Mouse (Mus musculus) stomach, embryonic 14.5 days (tissue): ENCODE data around the gene Wfdc9. TPM values are rescaled to one million over a fixed set of nuclear protein-coding genes. Genes with fewer than 3 reads are reported as not detected.
A peak's percentile ranks its signal among the peaks of the same experiment; 100 is the strongest.

Experiments used
- ATAC-seq: fragments of 200-750 bp; cut with Nextera tagmentation; 2 replicates; pipeline ENCODE4 v1.8.0; 2017; ENCODE audit warnings: low read depth, moderate TSS enrichment; ENCODE audit not compliant: insufficient number of reproducible peaks, insufficient read depth, low FRiP score
- H3K27ac ChIP-seq: fragments of 300-500 bp; sonication (generic); 2 replicates; pipeline ENCODE4 v1.5.1; 2014; ENCODE audit warnings: mild to moderate bottlenecking, low read length, moderate library complexity, mixed read lengths
- H3K27me3 ChIP-seq: fragments of 300-500 bp; sonication (generic); 2 replicates; pipeline ENCODE4 v1.6.1; 2014; ENCODE audit warnings: low read length, control low read depth, mixed read lengths; ENCODE audit not compliant: control insufficient read depth, insufficient read depth
- H3K36me3 ChIP-seq: fragments of 300-500 bp; sonication (generic); 2 replicates; pipeline ENCODE4 v1.6.1; 2014; ENCODE audit warnings: mild to moderate bottlenecking, control low read depth, low read length, moderate library complexity, mixed read lengths; ENCODE audit not compliant: control insufficient read depth, insufficient read depth
- H3K4me1 ChIP-seq: fragments of 300-500 bp; sonication (generic); 2 replicates; pipeline ENCODE4 v1.6.1; 2014; ENCODE audit warnings: low read length, control low read depth, mixed read lengths; ENCODE audit not compliant: control insufficient read depth, insufficient read depth
- H3K4me2 ChIP-seq: fragments of 300-500 bp; sonication (generic); replicated peaks from 2 replicates; pipeline ENCODE4 v1.6.1; 2014; ENCODE audit warnings: low read depth, low read length, control low read depth
- H3K4me3 ChIP-seq: fragments of 300-500 bp; sonication (generic); 2 replicates; pipeline ENCODE4 v1.5.1; 2014; ENCODE audit warnings: low read depth, low read length, control low read depth
- H3K9ac ChIP-seq: fragments of 300-500 bp; sonication (generic); replicated peaks from 2 replicates; pipeline ENCODE4 v1.6.1; 2014; ENCODE audit warnings: low read depth, mild to moderate bottlenecking, control low read depth, low read length, moderate library complexity, mixed read lengths
- H3K9me3 ChIP-seq: fragments of 300-500 bp; sonication (generic); 2 replicates; pipeline ENCODE4 v1.6.1; 2016; ENCODE audit warnings: low read depth, low read length, control low read depth; ENCODE audit not compliant: control insufficient read depth
- WGBS: fragments of 180-500 bp; shearing (Covaris S2); extraction: QIAGEN DNeasy Blood & Tissue Kit; methylation state at CpG from one replicate; pipeline ENCODE4 v1.1.7; 2014; 5-methylcytosine and 5-hydroxymethylcytosine counted together
- polyA plus RNA-seq: library from polyadenylated mRNA; unstranded; fragments of >200 nt; fragmentation: Nextera tagmentation; extraction: Ambion mirVana; gene quantifications from 2 replicates; pipeline ENCODE4 v1.2.1, GENCODE M21; 2014

The Wfdc9 gene
- polyA plus RNA-seq, 1 experiment from 2014 or later = not detected

GRCm38 (mm10) chr2:164678848-164679625 lies 22.7 kb upstream of the Wfdc9 start:
- H3K4me3 ChIP-seq = peak overlapping the region; percentile 3; the same call in 1 of the 2 replicates
- peak; percentile 63; the same call in 1 of the 2 replicates for ATAC-seq
- H3K4me1 ChIP-seq = no peaks in the 10 kb centered on the region; the same call in 1 of the 2 replicates
- no peaks in the 10 kb centered on the region for H3K36me3 ChIP-seq
- 19% methylated on average over 19 of the region's 19 CpGs for WGBS
- H3K4me2 ChIP-seq = peak overlapping the region; percentile 32
- H3K27ac ChIP-seq = no peak overlapping the region
- no peaks in the 10 kb centered on the region for H3K27me3 ChIP-seq
- no peak overlapping the region for H3K9ac ChIP-seq
- H3K9me3 ChIP-seq = no peaks in the 10 kb centered on the region

DNA sequence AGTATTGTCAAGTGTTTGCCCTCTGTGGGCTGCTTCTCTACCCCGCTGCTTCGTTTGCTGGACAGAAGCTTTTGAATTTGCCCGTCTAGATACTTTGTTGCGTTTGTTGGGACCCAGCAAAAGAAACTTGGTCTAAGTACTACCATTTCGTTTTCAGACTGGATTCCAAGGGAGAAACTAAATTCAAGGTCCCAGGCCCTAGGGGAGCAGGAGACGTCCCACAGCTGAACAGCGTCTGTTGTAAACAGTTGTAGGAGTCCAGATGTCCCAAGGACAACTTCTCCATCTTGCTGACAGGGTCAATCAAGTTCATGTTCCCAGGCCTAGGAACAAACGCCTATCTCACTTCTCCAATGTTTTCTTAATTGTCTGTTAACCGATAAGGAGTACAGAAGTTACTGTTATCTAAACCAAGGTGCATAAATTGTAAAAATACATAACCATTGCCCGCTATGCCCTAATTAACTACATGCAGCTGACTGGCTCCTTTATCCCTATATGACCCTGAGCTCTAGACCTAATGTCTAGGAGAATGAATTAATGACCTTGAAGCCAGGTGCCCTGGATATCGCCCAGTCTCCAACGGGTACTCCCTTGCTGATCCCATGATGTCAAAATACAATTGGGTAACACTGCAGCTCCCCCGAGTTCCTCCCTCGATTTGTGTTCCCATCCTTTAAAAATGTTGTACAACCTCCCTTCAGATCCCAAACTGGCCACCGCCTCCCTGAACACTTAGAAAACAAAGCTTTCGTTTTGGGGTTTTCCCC lies 20.7 kb upstream of the Wfdc9 start:
- Histone ChIP-seq H3K4me1 (no peaks in the 10 kb centered on the region; the same call in 1 of the 2 replicates), H3K27ac (no peak overlapping the region), H3K4me3 (no peak overlapping the region), H3K9me3 (no peaks in the 10 kb centered on the region; the same call in 1 of the 2 replicates), H3K36me3 (no peaks in the 10 kb centered on the region), H3K4me2 (no peak overlapping the region), H3K27me3 (no peaks in the 10 kb centered on the region), H3K9ac (no peak overlapping the region)
- ATAC-seq = no peak
- WGBS = 70% methylated on average over 16 of the region's 16 CpGs

DNA sequence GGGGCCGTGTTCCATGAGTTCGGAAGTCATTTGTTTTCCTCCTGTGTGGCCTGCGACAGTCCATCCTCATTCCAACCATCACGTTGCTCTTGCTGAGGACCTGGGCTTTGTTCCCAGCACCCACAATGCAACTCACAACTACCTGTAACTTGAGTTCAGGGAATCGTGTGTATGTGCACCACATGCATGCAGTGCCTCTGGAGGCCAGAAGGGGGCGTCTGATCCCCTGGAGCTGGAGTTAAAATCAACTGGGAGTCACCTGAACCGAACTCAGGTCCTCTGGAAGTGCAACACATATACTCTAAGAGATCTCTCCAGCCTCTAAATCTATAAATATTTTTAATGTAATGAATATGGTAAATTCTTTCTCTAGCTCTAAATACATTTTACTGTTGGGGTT lies 19.7 kb upstream of the Wfdc9 start:
- H3K9me3 ChIP-seq = no peaks in the 10 kb centered on the region; the same call in 1 of the 2 replicates
- H3K9ac ChIP-seq = no peak overlapping the region
- no peak overlapping the region for H3K27ac ChIP-seq
- H3K36me3 ChIP-seq = no peaks in the 10 kb centered on the region
- no peak overlapping the region for H3K4me3 ChIP-seq
- no peaks in the 10 kb centered on the region for H3K27me3 ChIP-seq
- no peak overlapping the region for H3K4me2 ChIP-seq
- H3K4me1 ChIP-seq = no peaks in the 10 kb centered on the region; the same call in 1 of the 2 replicates
- ATAC-seq = no peak
- 79% methylated on average over 7 of the region's 7 CpGs for WGBS

DNA sequence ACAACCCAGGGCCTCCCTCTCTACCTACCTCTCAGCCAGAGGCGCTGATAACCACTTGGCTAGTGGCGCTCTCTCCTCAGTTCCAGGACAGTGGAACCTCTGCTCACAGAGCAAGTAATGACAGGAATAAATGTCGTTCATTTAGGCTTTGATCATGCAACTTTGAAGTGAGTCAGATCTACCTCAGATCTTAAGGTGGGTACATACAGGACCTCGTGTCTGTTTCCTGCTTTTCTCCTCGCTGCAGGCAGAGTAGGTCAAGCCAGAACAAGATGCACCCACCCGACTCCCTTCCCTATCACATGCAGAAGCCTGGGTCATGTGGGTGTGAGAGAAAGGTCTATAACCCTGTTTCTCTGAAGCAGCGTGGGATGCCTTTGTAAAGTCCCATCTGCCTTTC lies 17.6 kb upstream of the Wfdc9 start, which contains the start of gene Wfdc11:
Gene Wfdc11, minus strand, starts transcription at position 101 of the 400 bp plus-strand sequence.
- Histone ChIP-seq H3K27ac (no peak within 1 kb of the TSS), H3K9ac (no peak within 1 kb of the TSS), H3K36me3 (no peaks in the 10 kb centered on the region), H3K27me3 (no peaks in the 10 kb centered on the region), H3K4me3 (no peak within 1 kb of the TSS), H3K4me2 (no peak within 1 kb of the TSS), H3K4me1 (no peaks in the 10 kb centered on the region; the same call in 1 of the 2 replicates), H3K9me3 (no peaks in the 10 kb centered on the region; the same call in 1 of the 2 replicates)
- no peak for ATAC-seq
- 72% methylated on average over 7 of the region's 7 CpGs for WGBS

GRCm38 (mm10) chr2:164670938-164671337 lies 14.6 kb upstream of the Wfdc9 start:
- no peaks in the 10 kb centered on the region for H3K27me3 ChIP-seq
- no peaks in the 10 kb centered on the region; the same call in 1 of the 2 replicates for H3K9me3 ChIP-seq
- no peak overlapping the region for H3K4me2 ChIP-seq
- H3K4me3 ChIP-seq = no peak overlapping the region
- WGBS = 11% methylated on average over 1 of the region's 1 CpGs
- H3K27ac ChIP-seq = no peak overlapping the region
- H3K9ac ChIP-seq = no peak overlapping the region
- no peak for ATAC-seq
- H3K4me1 ChIP-seq = no peaks in the 10 kb centered on the region
- H3K36me3 ChIP-seq = no peaks in the 10 kb centered on the region

GRCm38 (mm10) chr2:164670261-164670660 lies 13.9 kb upstream of the Wfdc9 start:
- Histone ChIP-seq H3K9ac (no peak overlapping the region), H3K4me2 (no peak overlapping the region), H3K27me3 (no peaks in the 10 kb centered on the region), H3K36me3 (no peaks in the 10 kb centered on the region), H3K4me1 (no peaks in the 10 kb centered on the region), H3K27ac (no peak overlapping the region), H3K4me3 (no peak overlapping the region), H3K9me3 (no peaks in the 10 kb centered on the region; the same call in 1 of the 2 replicates)
- WGBS = 71% methylated on average over 5 of the region's 5 CpGs
- no peak for ATAC-seq

- Histone ChIP-seq H3K4me2 (no peak overlapping the region), H3K9me3 (no peaks in the 10 kb centered on the region; the same call in 1 of the 2 replicates), H3K9ac (no peak overlapping the region), H3K27ac (no peak overlapping the region), H3K36me3 (no peaks in the 10 kb centered on the region), H3K27me3 (no peaks in the 10 kb centered on the region), H3K4me1 (no peaks in the 10 kb centered on the region), H3K4me3 (no peak overlapping the region)
- ATAC-seq = no peak
- WGBS = 85% methylated on average over 7 of the region's 7 CpGs
Observed at GRCm38 (mm10) chr2:164664851-164665250, 8.5 kb upstream of the Wfdc9 start.

DNA sequence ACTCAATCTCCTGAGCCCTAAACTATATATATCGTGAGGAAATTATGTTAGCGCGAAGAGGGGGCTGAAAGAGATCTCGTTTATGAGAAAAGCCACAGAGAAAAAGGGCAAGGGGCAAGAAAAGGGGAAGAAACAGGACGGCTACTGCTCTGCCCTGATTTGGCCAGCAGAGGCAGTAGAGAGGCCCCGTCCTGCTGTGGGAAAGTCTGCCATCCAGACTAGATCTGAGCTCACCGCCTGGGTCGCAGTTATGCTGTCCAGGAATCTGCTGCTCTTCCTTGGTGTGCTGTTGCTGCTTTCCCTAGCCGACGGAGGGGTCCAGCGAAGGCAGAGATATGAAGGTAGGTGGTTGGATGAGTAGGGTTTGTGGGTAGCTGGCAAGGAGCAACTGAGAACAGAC lies 525 bp downstream of the Wfdc9 start, which contains the start of gene Wfdc10:
Gene Wfdc10, plus strand, starts transcription at position 189 of the 400 bp plus-strand sequence.
- Histone ChIP-seq H3K36me3 (no peaks in the 10 kb centered on the region), H3K4me3 (no peak within 1 kb of the TSS), H3K9me3 (no peaks in the 10 kb centered on the region), H3K4me1 (no peaks in the 10 kb centered on the region), H3K27ac (no peak within 1 kb of the TSS), H3K4me2 (no peak within 1 kb of the TSS), H3K27me3 (no peaks in the 10 kb centered on the region), H3K9ac (no peak within 1 kb of the TSS)
- WGBS = 14% methylated on average over 11 of the region's 11 CpGs
- ATAC-seq = no peak
